ENCODE assay signal across 8 mouse cellular contexts in the genomic region with DNA sequence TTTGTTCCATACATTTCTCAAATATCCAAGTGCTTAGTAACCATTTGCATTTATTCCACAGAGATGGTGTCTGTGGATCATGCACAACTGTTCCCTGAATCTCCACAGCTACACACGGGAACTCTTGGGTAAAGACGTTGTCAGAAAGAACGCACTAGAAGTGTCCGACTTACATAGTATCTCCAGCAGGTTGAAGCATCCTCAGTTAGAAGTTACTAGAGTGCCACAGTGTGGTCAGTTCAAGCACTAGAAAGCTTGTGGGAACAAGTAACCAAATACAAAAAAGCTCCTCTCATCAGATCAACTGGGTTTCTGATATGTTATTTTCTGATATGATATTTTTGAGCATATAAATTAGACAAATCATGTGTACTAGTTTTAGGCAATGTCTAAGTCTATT.
A peak's percentile ranks its signal among the peaks of the same experiment; 100 is the strongest.
DNase-seq lines count a peak whose midpoint lies in the region; ATAC-seq lines count a peak whose summit lies in the region.
"Had no signal": no experiment of that assay in that cellular context is flagged by ENCODE, and none has a peak within 500 bp of the region (broad histone marks: within the 10 kb centered on the region; RNA-seq: fewer than 3 reads in every experiment).

No protein-coding gene starts in this region.

- no peak overlapping the region for H3K27ac ChIP-seq in hindbrain, embryonic 16.5 days (ENCODE audit: low read depth, low read length)
- no peak overlapping the region for H3K27ac ChIP-seq in hindbrain, embryonic 12.5 days

- no peak overlapping the region for H3K4me3 ChIP-seq in hindbrain, embryonic 16.5 days (ENCODE audit: low read length)
- no peak overlapping the region for H3K4me3 ChIP-seq in hindbrain, embryonic 12.5 days

- H3K36me3 ChIP-seq in hindbrain, embryonic 16.5 days (ENCODE audit: control insufficient read depth, insufficient read depth, low read length): no peaks in the 10 kb centered on the region
- no peaks in the 10 kb centered on the region for H3K36me3 ChIP-seq in hindbrain, embryonic 12.5 days

- WGBS in hindbrain, embryonic 16.5 days: 47% methylated on average over 4 of the region's 4 CpGs
- WGBS in hindbrain, embryonic 12.5 days: 65% methylated on average over 4 of the region's 4 CpGs

- no peak overlapping the region for H3K9ac ChIP-seq in hindbrain, embryonic 16.5 days (ENCODE audit: low read depth, low read length)
- H3K9ac ChIP-seq in hindbrain, embryonic 12.5 days: no peak overlapping the region

- no peaks in the 10 kb centered on the region for H3K4me1 ChIP-seq in hindbrain, embryonic 16.5 days (ENCODE audit: control insufficient read depth, insufficient read depth, low read depth, low read length)
- no peaks in the 10 kb centered on the region for H3K4me1 ChIP-seq in hindbrain, embryonic 12.5 days

- no peak overlapping the region for H3K4me2 ChIP-seq in hindbrain, embryonic 16.5 days (ENCODE audit: low read length)
- no peak overlapping the region for H3K4me2 ChIP-seq in hindbrain, embryonic 12.5 days (replicated peaks)

- no peaks in the 10 kb centered on the region for H3K9me3 ChIP-seq in hindbrain, embryonic 16.5 days (ENCODE audit: control insufficient read depth, low read length)
- H3K9me3 ChIP-seq in hindbrain, embryonic 12.5 days (replicated peaks): no peaks in the 10 kb centered on the region

- no peaks in the 10 kb centered on the region for H3K27me3 ChIP-seq in hindbrain, embryonic 16.5 days (replicated peaks; ENCODE audit: control insufficient read depth, insufficient read depth, low read length)
- H3K27me3 ChIP-seq in hindbrain, embryonic 12.5 days: no peaks in the 10 kb centered on the region

- peak; percentile 44 for DNase-seq in right cerebral cortex, adult 18-20 months
- no peak for DNase-seq in right cerebral cortex, postnatal 4 days
- DNase-seq in frontal cortex, adult 2 months (ENCODE audit: extremely low spot score in 1 of 2, low spot score in 1 of 2): peak; percentile 11 to 73
- DNase-seq in telencephalon, adult 2 months (ENCODE audit: low read depth, low spot score): peak; percentile 69
- no peak for DNase-seq in urinary bladder, adult 18-20 months (ENCODE audit: low spot score in 2 of 2)
- DNase-seq: thymus, postnatal 36 days had no signal

- peak; percentile 94 for ATAC-seq in hindbrain, embryonic 16.5 days
- no peak for ATAC-seq in hindbrain, embryonic 12.5 days (ENCODE audit: low FRiP score)

Comparison
In these comparisons a context has a peak if more than half of its experiments do, and no peak if none do; other contexts are left out.
1. DNase-seq: peak in right cerebral cortex, adult 18-20 months (single experiment), frontal cortex, adult 2 months (2 of 2) and telencephalon, adult 2 months (single experiment); none in right cerebral cortex, postnatal 4 days (single experiment) and urinary bladder, adult 18-20 months (0 of 2).